Mouse (Mus musculus) stomach, postnatal 0 days (tissue): ENCODE measurements around the gene E2f6.

Experiments
- CTCF ChIP-seq: IDR thresholded peaks from 2 replicates; pipeline ENCODE4 v1.5.1; 2016; ENCODE audit warnings: antibody characterized with exemption, low read depth, mild to moderate bottlenecking, moderate library complexity
- EP300 ChIP-seq: optimal IDR thresholded peaks from 2 replicates; pipeline ENCODE3; 2016; ENCODE audit warnings: antibody characterized with exemption

DNA sequence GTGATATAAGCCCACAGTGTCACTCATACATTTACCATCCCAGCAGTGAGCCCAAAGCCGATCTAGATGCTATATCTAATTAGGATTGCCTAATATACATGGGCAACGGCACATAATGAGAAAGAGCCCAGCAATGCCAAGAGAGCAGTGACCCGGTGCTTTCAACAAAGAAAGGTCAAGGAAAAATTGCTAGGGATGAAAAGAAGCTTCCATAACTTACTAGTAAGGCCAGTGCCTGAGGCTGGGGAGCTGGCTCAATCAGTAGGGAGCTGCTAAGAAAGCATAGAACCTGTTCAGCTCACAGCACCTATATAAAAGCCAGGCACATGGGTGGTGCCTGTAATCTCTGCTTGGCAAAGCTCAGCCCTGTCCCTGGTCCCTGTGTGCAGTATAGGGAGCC is 30.4 kb upstream of the E2f6 start:
- TF ChIP-seq CTCF (no peak), EP300 (no peak)
